Mouse (Mus musculus): ENCODE measurements around the gene Tcaim. TPM values are rescaled to one million over a fixed set of nuclear protein-coding genes. Genes with fewer than 3 reads are reported as not detected.

Gene Tcaim
- 12.2 and 14.7 TPM in 2 replicates for polyA plus RNA-seq (2012; rRNA removed)

DNA sequence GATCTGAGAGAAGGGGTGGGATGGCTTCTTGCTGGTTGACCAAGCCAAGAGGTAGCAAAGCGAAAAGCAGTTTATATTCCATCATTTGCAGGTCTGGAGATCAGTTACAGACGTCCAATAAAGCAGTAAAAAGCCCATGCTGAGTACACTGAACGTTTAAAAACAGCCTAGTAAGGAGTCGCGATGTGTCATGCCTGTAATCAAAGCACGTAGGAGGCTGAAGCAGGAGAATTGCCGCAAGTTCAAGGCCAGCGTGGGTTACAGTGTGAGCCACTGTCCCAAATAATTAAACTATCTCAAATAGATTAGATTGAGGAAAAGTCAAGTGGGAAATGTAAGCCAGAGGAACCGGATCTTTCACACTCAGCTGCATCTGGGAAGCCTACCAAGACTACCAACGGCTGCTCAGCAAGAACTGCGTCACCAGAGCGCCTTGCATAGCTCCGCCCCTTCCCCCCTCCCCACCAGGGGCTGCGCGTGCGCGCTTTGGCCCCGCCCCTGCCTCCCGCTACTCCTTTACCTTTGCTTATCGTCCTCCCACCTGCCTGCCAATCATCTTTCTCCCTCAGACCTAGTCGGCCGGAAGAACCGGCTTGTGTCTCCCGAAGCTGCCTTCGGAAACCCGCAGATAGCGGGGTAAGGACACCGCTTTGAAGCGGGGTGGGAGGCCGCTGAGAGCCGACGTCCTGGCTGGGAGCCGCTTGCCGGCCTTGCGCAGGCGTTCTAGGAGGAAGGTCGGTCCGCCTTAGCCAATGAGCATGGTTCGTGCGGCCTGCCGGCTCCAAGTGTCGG, at the start of gene Tcaim:
Gene Tcaim (plus strand): TSS at position 487 of the 792 bp plus-strand sequence.
- peak; percentile 74 to 93 for DNase-seq (ENCODE audit: extremely low spot score in 1 of 2, low spot score in 1 of 2)

GRCm38 (mm10) chr9:122757614-122758013, 47.7 kb upstream of the Tcaim start:
- no peak for DNase-seq (ENCODE audit: extremely low spot score in 1 of 2, low spot score in 1 of 2)

DNA sequence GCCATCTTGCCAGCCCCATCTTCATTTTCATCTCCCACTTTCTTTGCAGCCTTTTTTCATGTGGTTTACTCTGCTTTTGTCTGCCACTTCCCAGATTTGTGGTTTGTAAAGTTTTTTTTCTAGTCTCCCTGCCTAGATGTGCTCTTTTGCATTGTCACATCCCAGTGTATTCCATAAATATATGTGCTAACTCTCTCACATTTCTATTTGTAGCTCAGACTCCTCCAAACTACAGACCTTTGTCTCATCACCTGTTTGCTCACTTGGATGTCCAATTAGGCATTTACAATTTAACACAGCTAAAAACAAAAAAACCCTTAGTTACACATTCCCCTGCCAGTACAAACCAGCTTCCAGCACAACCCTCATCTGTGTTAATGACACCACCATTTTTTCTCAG, 45.2 kb upstream of the Tcaim start:
- peak; percentile 15 to 19 for DNase-seq (ENCODE audit: extremely low spot score in 1 of 2, low spot score in 1 of 2)

DNA sequence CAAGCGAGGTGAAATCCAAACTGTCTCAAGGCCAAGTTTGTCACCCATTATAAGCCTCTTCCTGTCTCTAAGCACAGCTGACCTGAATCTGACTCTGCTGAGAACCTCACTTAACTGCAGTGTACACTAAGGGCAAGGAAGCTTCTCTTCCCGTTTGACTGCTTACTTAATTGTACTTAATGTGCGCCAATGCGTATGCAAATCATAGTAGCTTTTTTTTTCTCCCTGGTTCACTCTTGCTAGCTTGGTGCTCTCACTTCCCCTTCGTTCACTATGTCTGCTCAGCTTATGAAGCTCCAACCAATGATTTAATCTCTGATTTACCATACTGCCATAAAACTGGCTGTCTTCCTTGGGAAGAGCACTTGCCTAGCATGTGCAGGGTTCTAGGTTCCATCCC, 20.1 kb upstream of the Tcaim start:
- DNase-seq (ENCODE audit: extremely low spot score in 1 of 2, low spot score in 1 of 2), result no peak

GRCm38 (mm10) chr9:122786534-122786933, 18.8 kb upstream of the Tcaim start:
- DNase-seq (ENCODE audit: extremely low spot score in 1 of 2, low spot score in 1 of 2), result no peak

DNA sequence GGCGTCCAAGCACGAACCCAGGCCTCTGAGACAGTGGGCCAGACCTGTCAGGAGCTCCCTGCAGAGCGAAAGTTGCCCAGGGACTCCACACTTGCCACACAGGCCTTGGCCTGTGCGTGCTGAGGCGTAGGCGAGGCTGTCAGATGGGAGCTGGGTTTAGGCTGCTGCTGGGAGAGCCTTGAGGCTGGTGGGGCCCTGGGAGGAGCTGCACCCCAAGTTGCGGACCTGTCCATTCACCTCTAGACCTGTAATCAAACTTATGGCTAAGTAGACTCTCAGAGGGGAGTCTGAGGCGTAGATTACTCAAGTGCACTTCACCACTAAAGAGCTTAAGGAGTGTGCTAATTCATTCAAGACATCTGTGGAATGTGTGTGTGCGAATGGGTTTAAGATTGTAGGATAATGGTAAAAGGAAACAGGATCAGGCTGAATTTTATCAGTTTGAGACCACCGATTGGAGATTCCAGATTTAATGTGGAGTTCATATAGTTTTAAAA, 554 bp downstream of the Tcaim start:
- peak in 1 of 2 experiments; percentile 6 for DNase-seq (ENCODE audit: extremely low spot score in 1 of 2, low spot score in 1 of 2)

DNA sequence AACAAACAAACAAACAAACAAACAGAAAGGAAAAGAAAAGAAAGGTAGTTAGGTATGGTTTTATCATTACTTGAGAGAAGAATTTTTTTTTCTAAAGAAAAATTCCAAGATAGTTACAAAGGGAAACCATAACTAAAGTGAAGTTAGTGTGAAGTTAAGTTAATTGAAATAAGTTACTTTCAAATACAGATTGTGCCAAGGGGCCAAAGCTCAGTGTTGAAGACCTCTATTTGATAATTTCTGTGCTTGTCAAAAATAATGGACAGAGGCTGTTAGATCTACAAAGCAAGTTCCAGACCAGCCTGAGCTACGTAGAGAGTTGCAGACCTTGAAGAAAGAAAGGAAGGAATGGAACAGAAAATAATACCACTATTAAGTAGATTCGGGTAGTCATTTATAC, 1.8 kb downstream of the Tcaim start:
- DNase-seq (ENCODE audit: extremely low spot score in 1 of 2, low spot score in 1 of 2), result no peak

GRCm38 (mm10) chr9:122810212-122810611, 4.9 kb downstream of the Tcaim start:
- DNase-seq (ENCODE audit: extremely low spot score in 1 of 2, low spot score in 1 of 2), result no peak

DNA sequence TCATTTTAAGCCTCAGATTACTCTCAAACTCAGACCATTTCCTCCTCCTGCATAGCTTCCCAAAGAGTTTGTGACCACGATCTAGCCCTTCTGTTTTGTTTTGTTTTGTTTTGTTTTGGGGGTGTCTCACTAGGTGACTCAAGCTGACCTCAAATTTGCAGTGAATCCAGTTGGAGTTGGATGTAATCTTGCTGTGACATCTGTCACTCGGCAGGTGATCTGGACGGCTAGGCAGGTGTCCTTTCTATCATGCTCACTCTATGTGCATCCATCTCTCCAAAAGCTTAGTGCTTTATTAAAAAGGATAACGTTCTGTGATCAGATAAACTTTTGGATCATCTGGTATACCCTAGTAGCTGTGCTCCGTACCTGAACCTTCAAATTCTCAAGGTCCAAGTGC, 7.0 kb downstream of the Tcaim start:
- no peak for DNase-seq (ENCODE audit: extremely low spot score in 1 of 2, low spot score in 1 of 2)

- DNase-seq (ENCODE audit: extremely low spot score in 1 of 2, low spot score in 1 of 2), result no peak
Measured at GRCm38 (mm10) chr9:122814775-122815174, 9.4 kb downstream of the Tcaim start.

- no peak for DNase-seq (ENCODE audit: extremely low spot score in 1 of 2, low spot score in 1 of 2)
Measured at GRCm38 (mm10) chr9:122815239-122815851, 10.0 kb downstream of the Tcaim start.

DNA sequence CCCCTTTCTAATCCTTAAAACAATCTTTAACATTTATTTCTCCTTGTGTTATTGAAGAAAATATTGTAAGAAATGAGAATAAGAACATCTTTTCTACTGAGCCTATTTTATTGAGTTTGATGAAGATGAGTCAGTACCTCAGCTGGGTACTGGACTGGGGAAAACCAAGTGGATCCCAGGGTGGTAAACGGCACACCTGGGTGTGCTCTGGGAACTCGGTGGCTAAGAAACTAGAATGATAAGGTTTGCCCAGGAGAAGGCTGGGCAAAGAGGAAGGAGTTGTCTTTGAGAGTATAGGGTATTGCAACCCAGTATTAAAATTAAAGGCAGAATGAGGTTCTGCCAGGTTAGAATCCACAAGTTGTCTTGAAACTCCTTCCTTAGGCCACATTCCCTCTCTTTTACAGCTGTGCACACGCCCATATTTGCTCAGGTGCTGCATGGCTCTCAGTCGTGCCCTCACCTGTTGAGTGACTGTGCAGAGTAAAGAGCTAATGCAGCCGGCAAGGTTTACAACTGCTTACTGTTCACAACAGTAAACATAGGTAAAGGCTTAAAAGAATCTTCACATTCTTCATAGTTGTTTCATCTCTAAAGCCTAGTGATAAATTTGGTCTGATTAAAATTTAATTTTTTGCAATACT, 18.2 kb downstream of the Tcaim start:
- no peak for DNase-seq (ENCODE audit: extremely low spot score in 1 of 2, low spot score in 1 of 2)

DNA sequence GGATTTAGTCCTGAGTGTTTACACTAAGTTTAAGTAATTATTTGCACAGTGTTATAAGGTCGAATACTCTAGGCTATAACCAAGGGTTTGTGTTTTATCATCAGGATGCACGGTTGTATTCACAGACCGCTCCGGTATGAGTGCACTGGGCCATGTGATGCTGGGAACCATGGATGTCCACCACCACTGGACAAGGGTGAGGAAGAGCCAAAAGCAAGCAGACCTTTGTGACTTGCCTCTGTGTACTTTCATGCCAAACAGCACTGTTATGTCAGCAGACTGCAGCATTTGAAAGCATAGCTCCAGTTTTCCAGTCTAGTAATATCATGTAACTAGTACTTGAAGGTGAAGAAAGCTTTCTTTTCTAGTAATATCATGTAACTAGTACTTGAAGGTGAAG, 21.4 kb downstream of the Tcaim start:
- DNase-seq (ENCODE audit: extremely low spot score in 1 of 2, low spot score in 1 of 2), result no peak

GRCm38 (mm10) chr9:122829826-122830380, 24.6 kb downstream of the Tcaim start:
- DNase-seq (ENCODE audit: extremely low spot score in 1 of 2, low spot score in 1 of 2), result no peak

DNA sequence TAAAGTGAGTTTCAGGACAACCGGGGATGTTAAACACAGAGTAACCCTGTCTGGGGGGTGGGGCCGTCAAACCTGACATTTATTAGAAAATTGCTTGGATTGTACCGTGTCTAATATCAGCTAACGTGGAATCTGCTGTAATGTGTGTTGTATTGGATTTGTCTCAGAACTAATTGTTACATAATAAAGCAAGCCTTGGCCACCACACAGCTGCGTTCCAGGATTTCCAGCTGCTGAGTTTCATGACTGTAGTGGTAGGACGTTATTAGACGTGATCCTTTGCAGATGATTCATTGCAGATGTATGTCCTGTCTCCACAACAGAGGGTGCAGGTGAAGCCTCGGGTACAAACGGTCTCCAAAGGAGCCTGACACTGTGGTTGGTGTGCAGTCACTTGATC, 30.8 kb downstream of the Tcaim start:
- no peak for DNase-seq (ENCODE audit: extremely low spot score in 1 of 2, low spot score in 1 of 2)

- DNase-seq (ENCODE audit: extremely low spot score in 1 of 2, low spot score in 1 of 2), result peak; percentile 15 to 72
Measured at GRCm38 (mm10) chr9:122836790-122837189, 31.5 kb downstream of the Tcaim start.

GRCm38 (mm10) chr9:122837216-122837615, 31.9 kb downstream of the Tcaim start:
- DNase-seq (ENCODE audit: extremely low spot score in 1 of 2, low spot score in 1 of 2), result no peak

- peak in 1 of 2 experiments; percentile 13 for DNase-seq (ENCODE audit: extremely low spot score in 1 of 2, low spot score in 1 of 2)
Measured at GRCm38 (mm10) chr9:122837680-122838079, 32.3 kb downstream of the Tcaim start.

DNA sequence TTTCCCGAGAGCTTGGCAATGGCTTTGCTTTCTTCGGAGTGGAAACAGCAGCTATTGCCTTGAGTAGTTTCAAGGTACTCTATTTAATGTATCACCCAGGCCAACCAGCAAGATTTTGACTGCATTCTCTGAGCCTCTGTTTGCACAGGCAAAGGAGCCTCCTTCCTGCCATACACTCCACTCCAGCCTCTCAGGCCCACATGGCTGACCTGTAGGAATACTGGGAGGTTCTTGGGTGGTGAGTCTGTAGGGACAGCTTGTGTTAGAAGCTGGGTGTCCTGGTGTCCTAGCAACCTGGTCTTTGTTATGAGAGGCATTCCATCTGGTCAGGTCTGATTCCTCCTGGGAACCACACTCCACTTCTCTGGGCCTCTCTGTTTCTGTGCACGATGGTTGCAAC, 38.4 kb downstream of the Tcaim start, which contains the start of gene Gm35549:
Gene Gm35549 (minus strand): TSS at position 276 of the 400 bp plus-strand sequence.
- no peak for DNase-seq (ENCODE audit: extremely low spot score in 1 of 2, low spot score in 1 of 2)

DNA sequence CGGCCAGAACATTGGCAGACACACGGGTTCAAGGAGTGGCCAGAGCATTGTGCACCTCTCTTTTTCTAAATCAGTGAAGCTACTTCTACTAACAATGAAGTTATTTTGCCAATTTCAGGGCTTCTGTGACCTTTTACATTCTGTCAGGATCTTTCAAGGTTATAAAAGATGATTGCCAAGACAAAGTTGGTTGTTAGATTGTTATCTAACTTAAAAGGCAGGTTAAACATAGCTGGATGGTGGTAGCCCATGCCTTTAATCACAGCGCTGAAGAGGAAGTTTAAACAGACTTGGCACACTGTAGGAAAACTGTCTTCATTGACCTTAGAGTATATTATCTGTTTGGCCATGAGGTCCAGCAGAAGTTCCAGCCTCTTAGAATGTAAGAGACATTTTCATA, 40.3 kb downstream of the Tcaim start:
- no peak for DNase-seq (ENCODE audit: extremely low spot score in 1 of 2, low spot score in 1 of 2)

DNA sequence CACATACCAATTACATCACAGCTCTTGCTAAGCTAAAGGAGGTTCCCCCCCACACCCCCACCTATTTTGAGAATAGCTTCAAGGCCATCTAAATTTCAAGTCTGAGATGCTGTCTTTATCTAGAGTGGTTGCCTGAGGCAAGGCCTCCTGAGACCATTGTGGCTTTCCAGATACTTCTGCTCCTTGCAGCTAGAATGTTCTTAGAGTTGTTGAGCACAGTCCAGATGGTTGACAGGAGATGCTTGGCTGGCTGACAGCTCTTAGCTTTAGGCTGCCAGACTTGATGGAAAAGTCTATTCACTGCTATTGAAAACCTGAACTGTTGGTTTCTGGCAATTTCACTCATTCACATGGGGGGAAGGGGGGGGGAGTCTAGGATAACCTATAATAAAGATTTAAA, 40.8 kb downstream of the Tcaim start:
- DNase-seq (ENCODE audit: extremely low spot score in 1 of 2, low spot score in 1 of 2), result peak; percentile 45 to 72

Data from frontal cortex, adult 2 months (tissue).